8 mouse cellular contexts compared by ENCODE assay signal in the genomic region with DNA sequence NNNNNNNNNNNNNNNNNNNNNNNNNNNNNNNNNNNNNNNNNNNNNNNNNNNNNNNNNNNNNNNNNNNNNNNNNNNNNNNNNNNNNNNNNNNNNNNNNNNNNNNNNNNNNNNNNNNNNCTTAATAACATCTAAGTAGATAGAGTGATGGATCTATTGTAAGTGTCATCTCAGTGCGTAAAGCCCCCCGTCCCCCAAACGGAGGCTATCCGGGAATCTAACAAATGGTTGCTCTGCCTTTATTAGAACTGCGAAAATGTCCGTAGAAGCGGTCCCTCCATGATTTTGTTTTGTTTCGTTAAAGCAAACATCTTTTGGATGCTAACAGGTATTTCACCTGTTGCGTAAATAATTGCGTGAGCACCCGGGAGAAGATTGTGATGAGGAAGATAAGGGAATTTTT. TPM values are rescaled to one million over a fixed set of nuclear protein-coding genes. Genes with fewer than 3 reads are reported as not detected.
DNase-seq lines count a peak whose midpoint lies in the region; ATAC-seq and TF ChIP-seq lines count a peak whose summit lies in the region.

No protein-coding gene starts in this region.

- peak overlapping the region; percentile 81 for H3K9ac ChIP-seq in embryonic facial prominence, embryonic 12.5 days
- peak overlapping the region; percentile 85 for H3K9ac ChIP-seq in hindbrain, postnatal 0 days (replicated peaks; ENCODE audit: low read length)
- H3K9ac ChIP-seq in midbrain, postnatal 0 days (replicated peaks; ENCODE audit: low read length, poor library complexity, severe bottlenecking): peak overlapping the region; percentile 99

- no peak for ATAC-seq in embryonic facial prominence, embryonic 12.5 days (ENCODE audit: insufficient number of reproducible peaks, insufficient read depth, low FRiP score, low TSS enrichment)
- no peak for ATAC-seq in hindbrain, postnatal 0 days
- ATAC-seq in midbrain, postnatal 0 days (ENCODE audit: low FRiP score): peak; percentile 3; the same call in 1 of the 2 replicates

- 4% methylated on average over 11 of the region's 11 CpGs for WGBS in embryonic facial prominence, embryonic 12.5 days
- WGBS in hindbrain, postnatal 0 days: 3% methylated on average over 11 of the region's 11 CpGs
- WGBS in midbrain, postnatal 0 days: 3% methylated on average over 11 of the region's 11 CpGs

- peak; percentile 21 to 44 for DNase-seq in left cerebral cortex, postnatal 14 days (ENCODE audit: low spot score in 2 of 2)
- no peak for DNase-seq in left cerebral cortex, adult 11 months (ENCODE audit: low spot score)
- peak; percentile 68 for DNase-seq in hindbrain, postnatal 0 days (ENCODE audit: low spot score)
- no peak for DNase-seq in midbrain, postnatal 0 days (ENCODE audit: low spot score)
- no peak for DNase-seq in adrenal gland, postnatal 10 days
- DNase-seq in right cerebral cortex, postnatal 36 days (ENCODE audit: low spot score in 2 of 2): no peak
- no peak for DNase-seq in cerebellum, postnatal 25 days

- no peaks in the 10 kb centered on the region for H3K4me1 ChIP-seq in embryonic facial prominence, embryonic 12.5 days
- H3K4me1 ChIP-seq in hindbrain, postnatal 0 days (ENCODE audit: insufficient read depth, low read length): no peaks in the 10 kb centered on the region
- H3K4me1 ChIP-seq in midbrain, postnatal 0 days (ENCODE audit: insufficient read depth, low read length): no peaks in the 10 kb centered on the region

- H3K4me3 ChIP-seq in embryonic facial prominence, embryonic 12.5 days: peak overlapping the region; percentile 83
- H3K4me3 ChIP-seq in hindbrain, postnatal 0 days (ENCODE audit: low read length): peak overlapping the region; percentile 78
- H3K4me3 ChIP-seq in midbrain, postnatal 0 days (ENCODE audit: low read depth, low read length): peak overlapping the region; percentile 90

- H3K4me2 ChIP-seq in embryonic facial prominence, embryonic 12.5 days (replicated peaks): peak overlapping the region; percentile 69
- H3K4me2 ChIP-seq in hindbrain, postnatal 0 days (ENCODE audit: low read depth, low read length): peak overlapping the region; percentile 53
- peak overlapping the region; percentile 47 for H3K4me2 ChIP-seq in midbrain, postnatal 0 days (ENCODE audit: low read depth, low read length, poor library complexity, severe bottlenecking)

- no peak for TF ChIP-seq CTCF in hindbrain, postnatal 0 days (IDR thresholded peaks at IDR 0.05; ENCODE audit: low read depth)
- TF ChIP-seq CTCF in midbrain, postnatal 0 days (IDR thresholded peaks at IDR 0.05): no peak

- H3K27me3 ChIP-seq in embryonic facial prominence, embryonic 12.5 days: no peaks in the 10 kb centered on the region
- no peaks in the 10 kb centered on the region for H3K27me3 ChIP-seq in hindbrain, postnatal 0 days (ENCODE audit: insufficient read depth, low read length)
- H3K27me3 ChIP-seq in midbrain, postnatal 0 days (ENCODE audit: insufficient read depth, low read length): no peaks in the 10 kb centered on the region

- H3K9me3 ChIP-seq in embryonic facial prominence, embryonic 12.5 days: no peaks in the 10 kb centered on the region
- no peaks in the 10 kb centered on the region for H3K9me3 ChIP-seq in hindbrain, postnatal 0 days (ENCODE audit: low read length)
- no peaks in the 10 kb centered on the region for H3K9me3 ChIP-seq in midbrain, postnatal 0 days (ENCODE audit: low read length)

- no peaks in the 10 kb centered on the region for H3K36me3 ChIP-seq in embryonic facial prominence, embryonic 12.5 days
- no peaks in the 10 kb centered on the region for H3K36me3 ChIP-seq in hindbrain, postnatal 0 days (ENCODE audit: insufficient read depth, low read length)
- no peaks in the 10 kb centered on the region for H3K36me3 ChIP-seq in midbrain, postnatal 0 days (ENCODE audit: insufficient read depth, low read length)

- H3K27ac ChIP-seq in embryonic facial prominence, embryonic 12.5 days: peak overlapping the region; percentile 89
- peak overlapping the region; percentile 96 for H3K27ac ChIP-seq in hindbrain, postnatal 0 days
- H3K27ac ChIP-seq in midbrain, postnatal 0 days (ENCODE audit: low read depth, low read length): peak overlapping the region; percentile 99

- intact Hi-C loops in left cerebral cortex, postnatal 14 days (cut with DNase I): no loop called here

RNA-seq across cellular contexts. Expression of a gene that starts 0.6 kb away (rescaled TPM):
- 100 to 1,000 TPM; 164 to 190 TPM for total RNA-seq in left cerebral cortex, postnatal 14 days (2021)
- 12.4 and 15.1 TPM in 2 replicates for polyA plus RNA-seq in embryonic facial prominence, embryonic 12.5 days (2016; fragmentation: Nextera tagmentation; extraction: Ambion mirVana)
- 210 and 218 TPM in 2 replicates for total RNA-seq in hindbrain, postnatal 0 days (2014; rRNA removed)
- 138 and 143 TPM in 2 replicates for polyA plus RNA-seq in hindbrain, postnatal 0 days (2015; fragmentation: Nextera tagmentation; extraction: Ambion mirVana)
- 304 and 386 TPM in 2 replicates for total RNA-seq in midbrain, postnatal 0 days (2014; rRNA removed)
- polyA plus RNA-seq in midbrain, postnatal 0 days (2015; fragmentation: Nextera tagmentation; extraction: Ambion mirVana): 189 and 206 TPM in 2 replicates
- 10 to 100 TPM; 22.7 to 24.4 TPM for total RNA-seq in adrenal gland, postnatal 10 days (2021)

Comparison
In these comparisons a context has a peak if more than half of its experiments do, and no peak if none do; other contexts are left out.
1. DNase-seq: peak in left cerebral cortex, postnatal 14 days (2 of 2) and hindbrain, postnatal 0 days (single experiment); none in left cerebral cortex, adult 11 months (single experiment), midbrain, postnatal 0 days (single experiment), adrenal gland, postnatal 10 days (single experiment), right cerebral cortex, postnatal 36 days (0 of 2) and cerebellum, postnatal 25 days (0 of 2).
2. Peak in every context shown above with its lines, with median percentiles within 50 percentile points of each other: H3K27ac ChIP-seq, H3K4me2 ChIP-seq, H3K4me3 ChIP-seq and H3K9ac ChIP-seq.